Mouse (Mus musculus) embryonic facial prominence, embryonic 14.5 days (tissue): ENCODE results near the gene Rab8b. TPM values are rescaled to one million over a fixed set of nuclear protein-coding genes. Genes with fewer than 3 reads are reported as not detected.
"Not testable (repeated sequence)": the region's sequence is repeated elsewhere in the genome, so short reads cannot be mapped to it uniquely, and the experiment has no call there.

Experiments used
- ATAC-seq: fragments of 200-750 bp; cut with Nextera tagmentation; 2 replicates; pipeline ENCODE4 v1.8.0; 2017; ENCODE audit warnings: low read depth, moderate number of reproducible peaks, moderate TSS enrichment
- DNase-seq: peaks from one replicate; pipeline ENCODE4 v3.0.0-alpha.2; 2015; ENCODE audit warnings: low spot score
- H3K27ac ChIP-seq: fragments of 300-500 bp; sonication (generic); replicated peaks from 2 replicates; pipeline ENCODE4 v1.5.1; 2014; ENCODE audit warnings: low read depth, mild to moderate bottlenecking, low read length, moderate library complexity
- H3K27me3 ChIP-seq: fragments of 300-500 bp; sonication (generic); replicated peaks from 2 replicates; pipeline ENCODE4 v1.6.1; 2014; ENCODE audit warnings: low read length; ENCODE audit not compliant: control insufficient read depth, insufficient read depth
- H3K36me3 ChIP-seq: fragments of 300-500 bp; sonication (generic); 2 replicates; pipeline ENCODE4 v1.6.1; 2014; ENCODE audit warnings: low read length, mixed read lengths; ENCODE audit not compliant: control insufficient read depth, insufficient read depth
- H3K4me1 ChIP-seq: fragments of 300-500 bp; sonication (generic); 2 replicates; pipeline ENCODE4 v1.6.1; 2014; ENCODE audit warnings: antibody characterized with exemption, low read length; ENCODE audit not compliant: control insufficient read depth, insufficient read depth
- H3K4me2 ChIP-seq: fragments of 300-500 bp; sonication (generic); 2 replicates; pipeline ENCODE4 v1.6.1; 2014; ENCODE audit warnings: low read depth, mild to moderate bottlenecking, low read length, moderate library complexity, mixed read lengths
- H3K4me3 ChIP-seq: fragments of 300-500 bp; sonication (generic); 2 replicates; pipeline ENCODE4 v1.5.1; 2014; ENCODE audit warnings: low read depth, mild to moderate bottlenecking, low read length
- H3K9ac ChIP-seq: fragments of 300-500 bp; sonication (generic); 2 replicates; pipeline ENCODE4 v1.6.1; 2014; ENCODE audit warnings: low read depth, mild to moderate bottlenecking, low read length, moderate library complexity, mixed read lengths
- H3K9me3 ChIP-seq: fragments of 300-500 bp; sonication (generic); 2 replicates; pipeline ENCODE4 v1.6.1; 2016; ENCODE audit warnings: low read length; ENCODE audit not compliant: control insufficient read depth
- WGBS: fragments of 180-500 bp; shearing (Covaris S2); extraction: QIAGEN DNeasy Blood & Tissue Kit; methylation state at CpG from one replicate; pipeline ENCODE4 v1.1.7; 2014; 5-methylcytosine and 5-hydroxymethylcytosine counted together
- polyA plus RNA-seq: library from polyadenylated mRNA; unstranded; fragments of >200 nt; fragmentation: Nextera tagmentation; extraction: Ambion mirVana; gene quantifications from 2 replicates; pipeline ENCODE4 v1.2.1, GENCODE M21; 2014

Gene Rab8b
- polyA plus RNA-seq, 1 experiment from 2014 or later, result 15.9 TPM

DNA sequence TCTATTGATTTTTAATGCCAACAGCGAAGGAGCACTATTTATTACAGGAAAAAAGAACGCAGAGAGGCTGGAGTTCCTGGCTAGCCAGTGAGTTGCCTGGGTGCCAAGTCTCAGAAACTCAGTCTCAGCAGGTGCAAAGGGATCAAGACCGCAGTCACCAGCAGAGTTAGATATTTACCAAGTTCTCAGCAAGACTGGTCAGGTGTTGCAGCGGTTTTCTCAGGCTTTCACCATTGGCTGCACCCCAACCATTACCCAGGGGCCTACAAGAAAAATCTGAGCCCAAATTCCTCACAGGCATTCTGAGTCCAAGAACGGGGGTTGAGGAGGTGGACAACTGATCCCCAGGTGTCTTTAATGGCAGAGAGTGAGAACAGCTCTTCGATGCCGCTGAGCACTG is 85.6 kb downstream of the Rab8b start:
- H3K27me3 ChIP-seq, result no peaks in the 10 kb centered on the region
- DNase-seq (no peak), ATAC-seq (no peak)
- 12% methylated on average over 7 of the region's 7 CpGs for WGBS
- peaks cover 12% of the 10 kb centered on the region for H3K4me1 ChIP-seq
- H3K9me3 ChIP-seq, result no peaks in the 10 kb centered on the region
- peak overlapping the region; percentile 99 for H3K4me2 ChIP-seq
- H3K4me3 ChIP-seq, result peak overlapping the region; percentile 63
- H3K36me3 ChIP-seq, result no peaks in the 10 kb centered on the region
- no peak overlapping the region for H3K27ac ChIP-seq
- H3K9ac ChIP-seq, result 0 out of 2 replicates have a peak overlapping the region, but pooled peaks have one; percentile 60

DNA sequence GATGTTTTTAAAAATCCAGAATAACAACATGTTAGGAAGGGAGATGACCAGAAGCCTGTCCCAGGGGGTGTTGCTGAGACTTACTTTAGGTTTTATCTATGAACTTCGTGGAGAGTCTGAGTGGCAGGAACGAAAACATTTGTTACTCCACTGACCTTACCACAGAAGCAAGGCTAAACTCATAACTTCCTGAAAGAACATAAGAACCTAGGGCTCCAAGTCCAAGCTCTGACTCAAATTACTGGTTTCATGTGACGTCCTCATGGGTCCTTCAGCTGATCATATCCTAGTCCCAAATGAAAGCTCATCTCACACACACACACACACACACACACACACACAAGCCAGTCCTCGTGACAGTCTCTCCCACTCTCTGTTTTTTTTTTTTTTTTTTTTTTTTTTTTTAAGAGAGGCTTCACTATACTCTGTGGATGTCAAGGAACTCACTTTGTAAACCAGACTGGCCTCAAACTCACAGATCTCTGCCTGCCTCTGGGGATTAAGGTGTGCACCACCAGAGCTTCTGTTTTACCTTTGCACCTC is 87.0 kb downstream of the Rab8b start:
- Histone ChIP-seq H3K4me3 (no peak overlapping the region), H3K9ac (no peak overlapping the region), H3K4me2 (no peak overlapping the region), H3K27me3 (no peaks in the 10 kb centered on the region), H3K9me3 (no peaks in the 10 kb centered on the region), H3K27ac (no peak overlapping the region), H3K36me3 (no peaks in the 10 kb centered on the region), H3K4me1 (peaks cover 12% of the 10 kb centered on the region)
- 37% methylated on average over 4 of the region's 4 CpGs for WGBS
- no peak for ATAC-seq
- peak; percentile 12 for DNase-seq

DNA sequence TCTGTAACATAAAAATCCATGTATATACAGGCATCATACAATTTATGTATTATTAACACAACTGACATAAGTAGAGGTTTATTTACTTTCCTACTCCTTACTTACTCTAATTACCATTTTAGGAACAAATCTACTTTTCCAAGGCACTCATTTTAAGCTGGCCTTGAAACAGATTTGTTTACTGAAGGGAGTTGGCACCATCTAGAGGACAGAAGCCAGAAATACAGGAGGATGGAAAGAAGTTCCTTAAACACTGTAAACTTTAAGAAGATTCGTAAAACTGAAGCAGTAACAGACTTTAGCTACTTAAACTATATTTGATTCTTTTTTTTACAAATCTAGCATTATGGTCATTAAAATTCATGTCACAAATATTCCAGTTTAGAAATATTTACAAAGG is 93.5 kb downstream of the Rab8b start:
- no peaks in the 10 kb centered on the region for H3K27me3 ChIP-seq
- WGBS, result 32% methylated on average over 1 of the region's 1 CpGs
- no peaks in the 10 kb centered on the region for H3K9me3 ChIP-seq
- ATAC-seq (no peak), DNase-seq (peak; percentile 83)
- H3K4me3 ChIP-seq, result no peak overlapping the region
- no peaks in the 10 kb centered on the region for H3K4me1 ChIP-seq
- H3K4me2 ChIP-seq, result no peak overlapping the region
- no peak overlapping the region for H3K9ac ChIP-seq
- H3K36me3 ChIP-seq, result no peaks in the 10 kb centered on the region
- H3K27ac ChIP-seq, result no peak overlapping the region

DNA sequence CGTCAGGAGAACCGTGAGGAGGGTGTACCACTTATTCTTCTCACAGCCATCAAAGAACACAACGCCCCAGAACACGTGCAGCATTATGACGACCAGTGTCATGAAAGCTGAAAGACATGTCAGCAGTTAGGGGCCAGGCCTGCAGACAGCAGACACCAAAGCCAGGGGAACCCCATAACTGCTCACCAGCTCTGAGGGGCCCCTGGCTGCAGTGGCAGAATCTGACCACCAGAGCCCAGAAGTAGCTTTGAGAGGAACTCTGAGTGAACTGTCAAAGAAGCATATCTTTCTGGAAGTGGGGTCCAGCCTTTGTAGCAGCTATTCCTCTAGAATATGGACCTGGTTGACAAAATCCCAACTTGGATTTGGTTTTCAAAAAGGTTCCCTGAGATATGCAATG is 97.2 kb downstream of the Rab8b start:
- H3K4me2 ChIP-seq, H3K27me3 ChIP-seq, H3K4me3 ChIP-seq, H3K9me3 ChIP-seq, H3K4me1 ChIP-seq, DNase-seq, H3K36me3 ChIP-seq, H3K9ac ChIP-seq, ATAC-seq, H3K27ac ChIP-seq: not testable (repeated sequence)
- no CpG with 5 or more reads among the region's 5 CpGs for WGBS

DNA sequence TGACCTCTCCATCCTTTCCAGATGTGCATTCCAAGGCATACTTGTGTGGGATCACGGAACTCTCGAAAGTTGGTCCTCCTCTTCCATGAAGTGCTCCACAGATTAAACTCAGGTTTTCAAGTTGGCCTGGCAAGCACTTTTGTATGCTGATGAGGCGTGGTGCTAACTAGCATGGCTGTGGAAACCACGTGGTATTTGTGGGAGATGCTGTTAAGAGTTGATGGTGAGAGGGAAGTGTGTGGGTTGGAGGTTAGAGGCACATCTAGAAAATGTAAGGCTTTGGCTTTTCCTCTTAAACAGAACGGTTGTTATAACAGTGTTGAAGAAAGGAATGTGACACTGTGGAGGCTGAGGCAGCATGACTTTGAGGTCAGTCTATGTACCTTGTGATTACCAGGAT is 98.5 kb downstream of the Rab8b start:
- Histone ChIP-seq H3K4me3 (no peak overlapping the region), H3K27ac (no peak overlapping the region), H3K27me3 (no peaks in the 10 kb centered on the region), H3K4me1 (no peaks in the 10 kb centered on the region), H3K9ac (no peak overlapping the region), H3K9me3 (no peaks in the 10 kb centered on the region), H3K4me2 (no peak overlapping the region), H3K36me3 (no peaks in the 10 kb centered on the region)
- WGBS, result 63% methylated on average over 5 of the region's 5 CpGs
- ATAC-seq, result no peak
- no peak for DNase-seq

DNA sequence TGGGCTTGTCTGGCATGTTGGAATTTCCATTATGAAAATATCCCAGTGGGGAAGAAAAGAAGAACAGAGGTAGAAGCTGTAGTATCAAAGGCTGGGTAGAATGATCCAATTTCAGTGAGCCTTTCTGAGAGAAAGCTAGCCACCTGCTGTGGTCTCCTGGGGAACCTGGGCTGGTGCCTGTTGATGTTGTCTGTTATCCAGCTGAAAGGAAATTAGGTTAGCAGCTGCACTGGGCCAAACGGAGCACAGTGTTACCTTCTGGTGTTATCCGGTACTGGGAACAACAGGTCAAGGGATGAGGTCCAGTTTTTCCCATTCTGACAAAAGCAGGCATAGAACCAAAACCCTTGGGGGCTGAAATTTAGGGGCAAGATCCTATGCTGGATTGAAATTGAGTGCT is 106.1 kb downstream of the Rab8b start:
- DNase-seq, result peak; percentile 26
- ATAC-seq, result no peak
- 10% methylated on average over 2 of the region's 2 CpGs for WGBS
- no peak overlapping the region for H3K27ac ChIP-seq
- H3K4me3 ChIP-seq, result no peak overlapping the region
- H3K9ac ChIP-seq, result no peak overlapping the region
- no peaks in the 10 kb centered on the region for H3K9me3 ChIP-seq
- no peaks in the 10 kb centered on the region for H3K27me3 ChIP-seq
- no peak overlapping the region for H3K4me2 ChIP-seq
- no peaks in the 10 kb centered on the region for H3K4me1 ChIP-seq
- H3K36me3 ChIP-seq, result no peaks in the 10 kb centered on the region

DNA sequence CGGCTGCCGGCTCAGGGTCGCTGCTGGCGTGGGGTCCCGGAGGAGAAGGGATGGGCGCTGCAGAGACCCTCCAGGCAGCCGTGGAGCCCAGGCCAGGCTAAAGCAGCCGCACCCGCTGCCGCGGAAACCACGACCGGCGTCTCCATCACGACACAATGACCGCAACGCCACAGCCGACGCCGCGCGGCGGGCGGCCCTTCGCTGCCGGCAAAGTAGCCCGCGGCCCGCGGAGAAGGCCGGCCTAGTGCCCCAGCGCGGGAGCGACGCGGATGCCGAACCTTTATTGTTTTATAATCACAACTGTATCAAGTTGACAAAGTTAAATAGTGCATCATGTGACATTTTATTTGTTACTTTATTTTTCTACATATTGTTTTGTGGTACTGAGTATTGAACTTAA is 113.5 kb downstream of the Rab8b start:
- Histone ChIP-seq H3K4me3 (peak overlapping the region; percentile 35), H3K27me3 (peaks cover 19% of the 10 kb centered on the region; the same call in 1 of the 2 replicates), H3K9ac (0 out of 2 replicates have a peak overlapping the region, but pooled peaks have one; percentile 34), H3K4me2 (peak overlapping the region; percentile 58)
- H3K36me3 ChIP-seq, H3K4me1 ChIP-seq, ATAC-seq, H3K27ac ChIP-seq, DNase-seq, H3K9me3 ChIP-seq: not testable (repeated sequence)
- WGBS, result 7% methylated on average over 23 of the region's 37 CpGs

DNA sequence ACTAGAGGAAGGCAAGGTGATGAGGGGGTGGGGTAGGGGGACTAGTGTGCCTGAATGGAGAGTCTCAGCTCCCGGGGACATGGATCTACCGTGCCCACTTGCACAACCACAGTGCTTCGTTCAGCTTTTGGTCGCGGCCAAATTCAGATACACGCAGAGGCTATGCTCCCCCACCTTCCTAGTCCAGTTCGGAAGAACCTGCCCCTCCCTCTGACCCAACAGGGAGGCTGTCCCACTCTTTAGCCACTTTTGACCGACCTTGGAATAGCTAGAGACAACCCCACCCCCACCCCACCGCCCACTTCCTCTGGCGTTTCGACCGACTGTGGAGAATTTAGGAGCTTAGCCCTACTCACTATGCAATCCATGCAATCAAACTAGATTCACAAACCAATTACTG is 117.5 kb downstream of the Rab8b start:
- no peak for ATAC-seq
- Histone ChIP-seq H3K27me3 (peaks cover 17% of the 10 kb centered on the region; the same call in 1 of the 2 replicates), H3K9ac (no peak overlapping the region), H3K4me1 (peaks cover 6% of the 10 kb centered on the region; the same call in 1 of the 2 replicates), H3K27ac (no peak overlapping the region), H3K4me3 (no peak overlapping the region), H3K9me3 (no peaks in the 10 kb centered on the region), H3K4me2 (no peak overlapping the region), H3K36me3 (no peaks in the 10 kb centered on the region)
- DNase-seq, result no peak
- WGBS, result 34% methylated on average over 10 of the region's 12 CpGs

DNA sequence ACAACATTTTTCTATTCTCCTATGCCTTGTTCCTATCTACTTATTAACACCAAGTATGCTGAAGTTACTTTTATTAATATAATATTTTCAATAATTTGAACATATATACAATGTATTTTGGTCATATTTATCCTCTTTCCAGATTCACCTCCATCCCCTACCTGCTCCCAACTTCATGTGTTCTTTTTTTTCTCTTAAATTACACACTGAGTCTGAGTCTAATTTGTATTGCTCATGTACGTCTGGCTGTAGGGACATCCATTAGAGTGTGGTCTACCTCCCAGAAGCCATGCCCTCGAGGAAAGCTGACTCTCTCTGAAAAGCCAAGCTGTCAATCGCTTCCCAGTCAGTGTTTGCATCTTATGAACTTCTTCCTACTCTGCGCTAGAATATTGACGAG is 122.7 kb downstream of the Rab8b start, which contains the start of gene Gm10647:
Gene Gm10647 (plus strand): TSS at position 301 of the 400 bp plus-strand sequence.
- WGBS, result 65% methylated on average over 5 of the region's 5 CpGs
- H3K4me2 ChIP-seq, result peak within 1 kb of the TSS; percentile 82
- H3K27ac ChIP-seq, result peak within 1 kb of the TSS; percentile 78; the same call in 1 of the 2 replicates
- ATAC-seq (no peak), DNase-seq (no peak)
- H3K9me3 ChIP-seq, result no peaks in the 10 kb centered on the region
- no peaks in the 10 kb centered on the region for H3K36me3 ChIP-seq
- peak within 1 kb of the TSS; percentile 66 for H3K4me3 ChIP-seq
- no peaks in the 10 kb centered on the region for H3K27me3 ChIP-seq
- H3K9ac ChIP-seq, result peak within 1 kb of the TSS; percentile 77
- H3K4me1 ChIP-seq, result peaks cover 7% of the 10 kb centered on the region
